Mouse (Mus musculus) hindbrain, embryonic 12.5 days (tissue): Measurements from ENCODE around the gene Rplp1. TPM values are rescaled to one million over a fixed set of nuclear protein-coding genes. Genes with fewer than 3 reads are reported as not detected.

ENCODE experiments used
- ATAC-seq: fragments of 200-750 bp; cut with Nextera tagmentation; 2 replicates; pipeline ENCODE4 v1.8.0; 2017; ENCODE audit warnings: moderate TSS enrichment; ENCODE audit not compliant: low FRiP score
- H3K27ac ChIP-seq: fragments of 300-500 bp; sonication (generic); 2 replicates; pipeline ENCODE4 v1.5.1; 2016; ENCODE audit warnings: mild to moderate bottlenecking
- H3K27me3 ChIP-seq: fragments of 300-500 bp; sonication (generic); 2 replicates; pipeline ENCODE4 v1.6.1; 2016; ENCODE audit warnings: mild to moderate bottlenecking
- H3K36me3 ChIP-seq: fragments of 300-500 bp; sonication (generic); 2 replicates; pipeline ENCODE4 v1.6.1; 2016; ENCODE audit warnings: mild to moderate bottlenecking
- H3K4me1 ChIP-seq: fragments of 300-500 bp; sonication (generic); 2 replicates; pipeline ENCODE4 v1.6.1; 2016
- H3K4me2 ChIP-seq: fragments of 300-500 bp; sonication (generic); replicated peaks from 2 replicates; pipeline ENCODE4 v1.6.1; 2016; ENCODE audit warnings: mild to moderate bottlenecking
- H3K4me3 ChIP-seq: fragments of 300-500 bp; sonication (generic); 2 replicates; pipeline ENCODE4 v1.5.1; 2016; ENCODE audit warnings: mild to moderate bottlenecking
- H3K9ac ChIP-seq: fragments of 300-500 bp; sonication (generic); 2 replicates; pipeline ENCODE4 v1.6.1; 2016; ENCODE audit warnings: mild to moderate bottlenecking, moderate library complexity
- H3K9me3 ChIP-seq: fragments of 300-500 bp; sonication (generic); replicated peaks from 2 replicates; pipeline ENCODE4 v1.6.1; 2016; ENCODE audit warnings: mild to moderate bottlenecking
- WGBS: fragments of 180-500 bp; shearing (Covaris S2); methylation state at CpG from one replicate; pipeline ENCODE4 v1.1.7; 2016; 5-methylcytosine and 5-hydroxymethylcytosine counted together
- polyA plus RNA-seq: library from polyadenylated mRNA; unstranded; fragments of >200 nt; fragmentation: Nextera tagmentation; extraction: Ambion mirVana; gene quantifications from 2 replicates; pipeline ENCODE4 v1.2.1, GENCODE M21; 2016

Rplp1 gene
- polyA plus RNA-seq, 1 experiment from 2014 or later: 796 TPM

GRCm38 (mm10) chr9:61933333-61933732 lies 19.0 kb upstream of the Rplp1 start:
- 93% methylated on average over 2 of the region's 2 CpGs for WGBS
- Histone ChIP-seq H3K9me3 (no peaks in the 10 kb centered on the region), H3K4me1 (no peaks in the 10 kb centered on the region), H3K36me3 (peaks cover 71% of the 10 kb centered on the region), H3K4me3 (no peak overlapping the region), H3K27me3 (no peaks in the 10 kb centered on the region), H3K9ac (no peak overlapping the region), H3K27ac (no peak overlapping the region), H3K4me2 (no peak overlapping the region)
- no peak for ATAC-seq

GRCm38 (mm10) chr9:61932009-61932408 lies 17.7 kb upstream of the Rplp1 start:
- Histone ChIP-seq H3K4me1 (no peaks in the 10 kb centered on the region), H3K27me3 (no peaks in the 10 kb centered on the region), H3K36me3 (peaks cover 77% of the 10 kb centered on the region), H3K9ac (no peak overlapping the region), H3K27ac (no peak overlapping the region), H3K4me3 (no peak overlapping the region), H3K4me2 (no peak overlapping the region), H3K9me3 (no peaks in the 10 kb centered on the region)
- ATAC-seq: no peak
- 98% methylated on average over 3 of the region's 3 CpGs for WGBS

GRCm38 (mm10) chr9:61925086-61925660 lies 10.8 kb upstream of the Rplp1 start:
- Histone ChIP-seq H3K36me3 (peaks cover 64% of the 10 kb centered on the region), H3K27ac (no peak overlapping the region), H3K4me3 (no peak overlapping the region), H3K4me1 (no peaks in the 10 kb centered on the region), H3K27me3 (no peaks in the 10 kb centered on the region), H3K9me3 (no peaks in the 10 kb centered on the region), H3K4me2 (no peak overlapping the region), H3K9ac (no peak overlapping the region)
- no peak for ATAC-seq
- WGBS: 95% methylated on average over 10 of the region's 10 CpGs

GRCm38 (mm10) chr9:61920331-61920730 lies 6.0 kb upstream of the Rplp1 start:
- no peaks in the 10 kb centered on the region for H3K4me1 ChIP-seq
- no peaks in the 10 kb centered on the region for H3K27me3 ChIP-seq
- no peak for ATAC-seq
- H3K9ac ChIP-seq: no peak overlapping the region
- WGBS: 96% methylated on average over 6 of the region's 6 CpGs
- no peak overlapping the region for H3K4me3 ChIP-seq
- peaks cover 45% of the 10 kb centered on the region for H3K36me3 ChIP-seq
- no peak overlapping the region for H3K27ac ChIP-seq
- no peaks in the 10 kb centered on the region for H3K9me3 ChIP-seq
- H3K4me2 ChIP-seq: no peak overlapping the region

- no peak overlapping the region for H3K9ac ChIP-seq
- no peaks in the 10 kb centered on the region for H3K27me3 ChIP-seq
- H3K36me3 ChIP-seq: peaks cover 36% of the 10 kb centered on the region
- ATAC-seq: no peak
- H3K4me2 ChIP-seq: no peak overlapping the region
- H3K4me1 ChIP-seq: peaks cover 4% of the 10 kb centered on the region; the same call in 1 of the 2 replicates
- 94% methylated on average over 5 of the region's 5 CpGs for WGBS
- no peak overlapping the region for H3K4me3 ChIP-seq
- no peak overlapping the region for H3K27ac ChIP-seq
- H3K9me3 ChIP-seq: no peaks in the 10 kb centered on the region
Observed at GRCm38 (mm10) chr9:61919464-61919863, 5.1 kb upstream of the Rplp1 start.

GRCm38 (mm10) chr9:61917436-61917835 lies 3.1 kb upstream of the Rplp1 start:
- peaks cover 11% of the 10 kb centered on the region for H3K4me1 ChIP-seq
- no peak for ATAC-seq
- no peak overlapping the region for H3K9ac ChIP-seq
- 95% methylated on average over 6 of the region's 6 CpGs for WGBS
- no peak overlapping the region for H3K4me2 ChIP-seq
- H3K9me3 ChIP-seq: no peaks in the 10 kb centered on the region
- H3K36me3 ChIP-seq: peaks cover 36% of the 10 kb centered on the region
- no peak overlapping the region for H3K4me3 ChIP-seq
- no peak overlapping the region for H3K27ac ChIP-seq
- H3K27me3 ChIP-seq: no peaks in the 10 kb centered on the region

- no peaks in the 10 kb centered on the region for H3K27me3 ChIP-seq
- ATAC-seq: no peak
- no peak overlapping the region for H3K4me2 ChIP-seq
- no peak overlapping the region for H3K4me3 ChIP-seq
- H3K9me3 ChIP-seq: no peaks in the 10 kb centered on the region
- H3K4me1 ChIP-seq: peaks cover 11% of the 10 kb centered on the region
- no peak overlapping the region for H3K9ac ChIP-seq
- no peak overlapping the region for H3K27ac ChIP-seq
- H3K36me3 ChIP-seq: peaks cover 36% of the 10 kb centered on the region
- WGBS: 95% methylated on average over 3 of the region's 3 CpGs
Observed at GRCm38 (mm10) chr9:61916986-61917385, 2.6 kb upstream of the Rplp1 start.

GRCm38 (mm10) chr9:61915393-61916005 lies 1.2 kb upstream of the Rplp1 start:
- Histone ChIP-seq H3K27ac (peak overlapping the region; percentile 95), H3K36me3 (peaks cover 42% of the 10 kb centered on the region), H3K4me3 (peak overlapping the region; percentile 88), H3K9me3 (no peaks in the 10 kb centered on the region), H3K9ac (peak overlapping the region; percentile 86; the same call in 1 of the 2 replicates), H3K4me1 (peaks cover 11% of the 10 kb centered on the region), H3K4me2 (peak overlapping the region; percentile 87), H3K27me3 (no peaks in the 10 kb centered on the region)
- WGBS: 59% methylated on average over 4 of the region's 4 CpGs
- ATAC-seq: no peak

- Histone ChIP-seq H3K4me1 (peaks cover 11% of the 10 kb centered on the region), H3K4me3 (peak overlapping the region; percentile 88), H3K36me3 (peaks cover 37% of the 10 kb centered on the region), H3K4me2 (peak overlapping the region; percentile 87), H3K27ac (peak overlapping the region; percentile 95), H3K9me3 (no peaks in the 10 kb centered on the region), H3K27me3 (no peaks in the 10 kb centered on the region), H3K9ac (peak overlapping the region; percentile 86)
- 5% methylated on average over 13 of the region's 13 CpGs for WGBS
- no peak for ATAC-seq
Observed at GRCm38 (mm10) chr9:61914917-61915300, 567 bp upstream of the Rplp1 start.

GRCm38 (mm10) chr9:61911300-61912128 lies 2.8 kb downstream of the Rplp1 start:
- ATAC-seq: no peak
- Histone ChIP-seq H3K36me3 (peaks cover 24% of the 10 kb centered on the region), H3K9ac (no peak overlapping the region), H3K4me2 (no peak overlapping the region), H3K4me3 (no peak overlapping the region), H3K27me3 (no peaks in the 10 kb centered on the region), H3K27ac (no peak overlapping the region), H3K9me3 (no peaks in the 10 kb centered on the region), H3K4me1 (peaks cover 11% of the 10 kb centered on the region)
- 58% methylated on average over 6 of the region's 6 CpGs for WGBS

GRCm38 (mm10) chr9:61910526-61911256 lies 3.7 kb downstream of the Rplp1 start:
- Histone ChIP-seq H3K9me3 (no peaks in the 10 kb centered on the region), H3K36me3 (peaks cover 24% of the 10 kb centered on the region), H3K4me3 (no peak overlapping the region), H3K4me1 (peaks cover 11% of the 10 kb centered on the region), H3K27me3 (no peaks in the 10 kb centered on the region), H3K9ac (no peak overlapping the region), H3K27ac (no peak overlapping the region), H3K4me2 (no peak overlapping the region)
- 48% methylated on average over 20 of the region's 20 CpGs for WGBS
- no peak for ATAC-seq

GRCm38 (mm10) chr9:61909633-61910032 lies 4.7 kb downstream of the Rplp1 start:
- WGBS: 80% methylated on average over 1 of the region's 1 CpGs
- Histone ChIP-seq H3K27me3 (no peaks in the 10 kb centered on the region), H3K9ac (no peak overlapping the region), H3K4me3 (no peak overlapping the region), H3K27ac (no peak overlapping the region), H3K36me3 (peaks cover 24% of the 10 kb centered on the region), H3K9me3 (no peaks in the 10 kb centered on the region), H3K4me2 (no peak overlapping the region), H3K4me1 (peaks cover 8% of the 10 kb centered on the region)
- no peak for ATAC-seq
